In genomic region chr5:66319341-66319740, GRCm38 (mm10) we compare ENCODE assay signal across 8 mouse cellular contexts. TPM values are rescaled to one million over a fixed set of nuclear protein-coding genes. Genes with fewer than 3 reads are reported as not detected.
DNase-seq lines count a peak whose midpoint lies in the region; ATAC-seq and TF ChIP-seq lines count a peak whose summit lies in the region.

No protein-coding gene starts in this region.

- no peak for TF ChIP-seq EP300 in ES-Bruce4 (IDR thresholded peaks at IDR 0.05; ENCODE audit: insufficient read depth, low read depth, low read length)

- H3K27ac ChIP-seq in intestine, postnatal 0 days (ENCODE audit: low read depth, low read length) = no peak overlapping the region
- H3K27ac ChIP-seq in intestine, embryonic 15.5 days = no peak overlapping the region
- H3K27ac ChIP-seq in ES-Bruce4 (ENCODE audit: insufficient read depth, low read length) = no peak overlapping the region
- 0 out of 2 replicates have a peak overlapping the region, but pooled peaks have one; percentile 56 for H3K27ac ChIP-seq in heart, embryonic 12.5 days (ENCODE audit: poor library complexity, severe bottlenecking)

- TF ChIP-seq POLR2A in ES-Bruce4 (IDR thresholded peaks at IDR 0.05; ENCODE audit: insufficient read depth, low read length) = no peak

- no peak for ATAC-seq in intestine, postnatal 0 days
- no peak for ATAC-seq in intestine, embryonic 15.5 days
- ATAC-seq in heart, embryonic 12.5 days (ENCODE audit: insufficient number of reproducible peaks, low FRiP score) = no peak
- ATAC-seq in monocyte, adult 5-6 weeks (replicated peaks; ENCODE audit: insufficient number of reproducible peaks, low FRiP score, low TSS enrichment, poor library complexity, severe bottlenecking) = peak; percentile 59; the same call in 1 of the 2 replicates

- no peaks in the 10 kb centered on the region for H3K27me3 ChIP-seq in intestine, postnatal 0 days (replicated peaks; ENCODE audit: control insufficient read depth, insufficient read depth, low read length)
- no peaks in the 10 kb centered on the region for H3K27me3 ChIP-seq in intestine, embryonic 15.5 days (replicated peaks)
- no peaks in the 10 kb centered on the region for H3K27me3 ChIP-seq in ES-Bruce4 (ENCODE audit: control insufficient read depth, insufficient read depth, low read length, poor library complexity, severe bottlenecking)
- H3K27me3 ChIP-seq in heart, embryonic 12.5 days (replicated peaks) = no peaks in the 10 kb centered on the region

- peak; percentile 37 for DNase-seq in c-Kit-positive CD71-positive TER-119-positive erythroid progenitor cells, embryonic 14.5 days (ENCODE audit: low spot score)
- peak; percentile 74 for DNase-seq in layer of hippocampus, adult 9-11 months
- DNase-seq in thymus, postnatal 25 days = peak; percentile 72

- peak; percentile 76 for TF ChIP-seq CTCF in intestine, postnatal 0 days (IDR thresholded peaks at IDR 0.05; ENCODE audit: low read depth)
- peak; percentile 59 for TF ChIP-seq CTCF in ES-Bruce4 (IDR thresholded peaks at IDR 0.05; ENCODE audit: low read depth, low read length)

- H3K9me3 ChIP-seq in intestine, postnatal 0 days (ENCODE audit: control insufficient read depth) = no peaks in the 10 kb centered on the region
- no peaks in the 10 kb centered on the region for H3K9me3 ChIP-seq in intestine, embryonic 15.5 days
- H3K9me3 ChIP-seq in ES-Bruce4 (replicated peaks; ENCODE audit: control insufficient read depth, insufficient read depth, low read length, poor library complexity, severe bottlenecking) = no peaks in the 10 kb centered on the region
- H3K9me3 ChIP-seq in heart, embryonic 12.5 days (replicated peaks) = no peaks in the 10 kb centered on the region

- no peaks in the 10 kb centered on the region for H3K4me1 ChIP-seq in intestine, postnatal 0 days (replicated peaks; ENCODE audit: control insufficient read depth, insufficient read depth, low read length)
- H3K4me1 ChIP-seq in intestine, embryonic 15.5 days (replicated peaks) = no peaks in the 10 kb centered on the region
- H3K4me1 ChIP-seq in ES-Bruce4 (ENCODE audit: control insufficient read depth, insufficient read depth, low read length) = no peaks in the 10 kb centered on the region
- H3K4me1 ChIP-seq in heart, embryonic 12.5 days (replicated peaks) = peaks cover 52% of the 10 kb centered on the region

- no peak overlapping the region for H3K4me3 ChIP-seq in intestine, postnatal 0 days (ENCODE audit: low read depth, low read length)
- no peak overlapping the region for H3K4me3 ChIP-seq in intestine, embryonic 15.5 days (replicated peaks)
- no peak overlapping the region for H3K4me3 ChIP-seq in ES-Bruce4 (ENCODE audit: low read depth, low read length)
- no peak overlapping the region for H3K4me3 ChIP-seq in heart, embryonic 12.5 days

- WGBS in intestine, postnatal 0 days = 76% methylated on average over 6 of the region's 6 CpGs
- 75% methylated on average over 6 of the region's 6 CpGs for WGBS in intestine, embryonic 15.5 days
- 62% methylated on average over 6 of the region's 6 CpGs for WGBS in heart, embryonic 12.5 days

- H3K4me2 ChIP-seq in intestine, postnatal 0 days (replicated peaks; ENCODE audit: low read depth) = no peak overlapping the region
- H3K4me2 ChIP-seq in intestine, embryonic 15.5 days (replicated peaks) = no peak overlapping the region
- H3K4me2 ChIP-seq in heart, embryonic 12.5 days = peak overlapping the region; percentile 49; the same call in 1 of the 2 replicates

- no peak overlapping the region for H3K9ac ChIP-seq in intestine, postnatal 0 days (ENCODE audit: low read depth, low read length)
- no peak overlapping the region for H3K9ac ChIP-seq in intestine, embryonic 15.5 days
- H3K9ac ChIP-seq in ES-Bruce4 (ENCODE audit: low read depth, poor library complexity, severe bottlenecking) = no peak overlapping the region
- no peak overlapping the region for H3K9ac ChIP-seq in heart, embryonic 12.5 days

- no peaks in the 10 kb centered on the region; the same call in 1 of the 2 replicates for H3K36me3 ChIP-seq in intestine, postnatal 0 days (ENCODE audit: control insufficient read depth, insufficient read depth)
- no peaks in the 10 kb centered on the region for H3K36me3 ChIP-seq in intestine, embryonic 15.5 days
- H3K36me3 ChIP-seq in ES-Bruce4 (ENCODE audit: control insufficient read depth, insufficient read depth, low read length, poor library complexity, severe bottlenecking) = no peaks in the 10 kb centered on the region
- H3K36me3 ChIP-seq in heart, embryonic 12.5 days = no peaks in the 10 kb centered on the region

RNA-seq across cellular contexts. Expression of gene Nsun7, which starts 59.6 kb away (rescaled TPM):
- 0.05 and 0.09 TPM in 2 replicates for polyA plus RNA-seq in intestine, postnatal 0 days (2015; fragmentation: Nextera tagmentation; extraction: Ambion mirVana)
- 0.14 and 0.27 TPM in 2 replicates for polyA plus RNA-seq in intestine, embryonic 15.5 days (2015; fragmentation: Nextera tagmentation; extraction: Ambion mirVana)
- polyA plus RNA-seq in ES-Bruce4 (2011; ENCODE audit: insufficient read depth, insufficient read length, low read depth, missing spikeins) = 0.37 and 0.94 TPM in 2 replicates
- polyA plus RNA-seq in heart, embryonic 12.5 days (2016; fragmentation: Nextera tagmentation; extraction: Ambion mirVana) = 0.05 and 0.17 TPM in 2 replicates
- total RNA-seq in monocyte, adult 5-6 weeks (2017) = not detected in 3 replicates
